Mouse (Mus musculus) heart, embryonic 11.5 days (tissue): ENCODE results near the gene Atg2a. TPM values are rescaled to one million over a fixed set of nuclear protein-coding genes. Genes with fewer than 3 reads are reported as not detected.

Experiments used
- ATAC-seq: fragments of 200-750 bp; cut with Nextera tagmentation; replicated peaks from 2 replicates; pipeline ENCODE4 v1.8.0; 2017; ENCODE audit warnings: moderate library complexity; ENCODE audit not compliant: insufficient number of reproducible peaks, low FRiP score, low TSS enrichment
- H3K27ac ChIP-seq: fragments of 300-500 bp; sonication (generic); 2 replicates; pipeline ENCODE4 v1.5.1; 2014; ENCODE audit warnings: mild to moderate bottlenecking, low read depth, low read length
- H3K27me3 ChIP-seq: fragments of 300-500 bp; sonication (generic); 2 replicates; pipeline ENCODE4 v1.6.1; 2014; ENCODE audit warnings: mild to moderate bottlenecking, low read length, mixed read lengths; ENCODE audit not compliant: control insufficient read depth, insufficient read depth
- H3K36me3 ChIP-seq: fragments of 300-500 bp; sonication (generic); 2 replicates; pipeline ENCODE4 v1.6.1; 2014; ENCODE audit warnings: mild to moderate bottlenecking, low read length, moderate library complexity, mixed read lengths; ENCODE audit not compliant: control insufficient read depth, insufficient read depth
- H3K4me1 ChIP-seq: fragments of 300-500 bp; sonication (generic); 2 replicates; pipeline ENCODE4 v1.6.1; 2014; ENCODE audit warnings: low read length; ENCODE audit not compliant: control insufficient read depth, insufficient read depth
- H3K4me2 ChIP-seq: fragments of 300-500 bp; sonication (generic); 2 replicates; pipeline ENCODE4 v1.6.1; 2014; ENCODE audit warnings: mild to moderate bottlenecking, moderate library complexity
- H3K4me3 ChIP-seq: fragments of 300-500 bp; sonication (generic); 2 replicates; pipeline ENCODE4 v1.5.1; 2014; ENCODE audit warnings: low read depth, low read length
- H3K9ac ChIP-seq: fragments of 300-500 bp; sonication (generic); 2 replicates; pipeline ENCODE4 v1.6.1; 2014; ENCODE audit warnings: mild to moderate bottlenecking, low read depth, low read length, moderate library complexity
- H3K9me3 ChIP-seq: fragments of 300-500 bp; sonication (generic); replicated peaks from 2 replicates; pipeline ENCODE4 v1.6.1; 2016; ENCODE audit warnings: low read length; ENCODE audit not compliant: control insufficient read depth
- WGBS: fragments of 180-500 bp; shearing (Covaris S2); extraction: QIAGEN DNeasy Blood & Tissue Kit; methylation state at CpG from one replicate; pipeline ENCODE4 v1.1.7; 2014; ENCODE audit not compliant: insufficient replicate concordance; 5-methylcytosine and 5-hydroxymethylcytosine counted together
- polyA plus RNA-seq: library from polyadenylated mRNA; unstranded; fragments of >200 nt; fragmentation: Nextera tagmentation; extraction: Ambion mirVana; gene quantifications from 2 replicates; pipeline ENCODE4 v1.2.1, GENCODE M21; 2014

Gene Atg2a
- polyA plus RNA-seq, 1 experiment from 2014 or later, result 6.1 TPM

GRCm38 (mm10) chr19:6275740-6276389 is 34.4 kb downstream of the Atg2a start:
- no peaks in the 10 kb centered on the region for H3K36me3 ChIP-seq
- no peaks in the 10 kb centered on the region for H3K9me3 ChIP-seq
- no peaks in the 10 kb centered on the region for H3K27me3 ChIP-seq
- WGBS, result 9% methylated on average over 15 of the region's 15 CpGs
- peak overlapping the region; percentile 60 for H3K27ac ChIP-seq
- H3K4me1 ChIP-seq, result peaks cover 34% of the 10 kb centered on the region
- H3K4me3 ChIP-seq, result peak overlapping the region; percentile 97
- H3K4me2 ChIP-seq, result peak overlapping the region; percentile 92
- no peak for ATAC-seq
- H3K9ac ChIP-seq, result peak overlapping the region; percentile 76

- no peaks in the 10 kb centered on the region for H3K9me3 ChIP-seq
- H3K4me2 ChIP-seq, result peak within 1 kb of the TSS; percentile 92
- H3K36me3 ChIP-seq, result peaks cover 5% of the 10 kb centered on the region
- H3K4me3 ChIP-seq, result peak within 1 kb of the TSS; percentile 97
- peak within 1 kb of the TSS; percentile 83 for H3K27ac ChIP-seq
- H3K9ac ChIP-seq, result peak within 1 kb of the TSS; percentile 90
- H3K4me1 ChIP-seq, result peaks cover 43% of the 10 kb centered on the region
- H3K27me3 ChIP-seq, result no peaks in the 10 kb centered on the region
- peak; percentile 89 for ATAC-seq
- under 1% methylated on average over 105 of the region's 106 CpGs for WGBS
Observed at GRCm38 (mm10) chr19:6276426-6277421, 35.3 kb downstream of the Atg2a start, which contains the start of gene Ehd1. Ehd1 (plus strand) TSS chr19:6276725.

- H3K9me3 ChIP-seq, result no peaks in the 10 kb centered on the region
- peaks cover 44% of the 10 kb centered on the region for H3K4me1 ChIP-seq
- peak overlapping the region; percentile 83 for H3K27ac ChIP-seq
- H3K4me3 ChIP-seq, result peak overlapping the region; percentile 97
- no peaks in the 10 kb centered on the region for H3K27me3 ChIP-seq
- H3K36me3 ChIP-seq, result peaks cover 13% of the 10 kb centered on the region
- ATAC-seq, result peak; percentile 40
- peak overlapping the region; percentile 92 for H3K4me2 ChIP-seq
- WGBS, result 3% methylated on average over 10 of the region's 10 CpGs
- peak overlapping the region; percentile 90 for H3K9ac ChIP-seq
Observed at GRCm38 (mm10) chr19:6277661-6278438, 36.4 kb downstream of the Atg2a start.

GRCm38 (mm10) chr19:6278439-6279073 is 37.1 kb downstream of the Atg2a start:
- H3K27ac ChIP-seq, result peak overlapping the region; percentile 83
- H3K4me3 ChIP-seq, result peak overlapping the region; percentile 97
- peaks cover 16% of the 10 kb centered on the region for H3K36me3 ChIP-seq
- H3K4me1 ChIP-seq, result peaks cover 50% of the 10 kb centered on the region
- WGBS, result 23% methylated on average over 6 of the region's 6 CpGs
- peak overlapping the region; percentile 90 for H3K9ac ChIP-seq
- no peaks in the 10 kb centered on the region for H3K9me3 ChIP-seq
- no peak for ATAC-seq
- peak overlapping the region; percentile 92 for H3K4me2 ChIP-seq
- no peaks in the 10 kb centered on the region for H3K27me3 ChIP-seq

- H3K9me3 ChIP-seq, result no peaks in the 10 kb centered on the region
- H3K9ac ChIP-seq, result peak overlapping the region; percentile 90
- peak overlapping the region; percentile 83 for H3K27ac ChIP-seq
- peaks cover 16% of the 10 kb centered on the region for H3K36me3 ChIP-seq
- peak overlapping the region; percentile 97 for H3K4me3 ChIP-seq
- no peaks in the 10 kb centered on the region for H3K27me3 ChIP-seq
- peak overlapping the region; percentile 92 for H3K4me2 ChIP-seq
- 76% methylated on average over 6 of the region's 6 CpGs for WGBS
- no peak for ATAC-seq
- H3K4me1 ChIP-seq, result peaks cover 61% of the 10 kb centered on the region
Observed at GRCm38 (mm10) chr19:6279481-6280144, 38.1 kb downstream of the Atg2a start.

GRCm38 (mm10) chr19:6280554-6280953 is 39.1 kb downstream of the Atg2a start:
- Histone ChIP-seq H3K4me3 (0 out of 2 replicates have a peak overlapping the region, but pooled peaks have one; percentile 97), H3K4me2 (peak overlapping the region; percentile 92), H3K9me3 (no peaks in the 10 kb centered on the region), H3K27me3 (no peaks in the 10 kb centered on the region), H3K4me1 (peaks cover 70% of the 10 kb centered on the region), H3K9ac (no peak overlapping the region; the same call in 1 of the 2 replicates), H3K27ac (no peak overlapping the region), H3K36me3 (peaks cover 16% of the 10 kb centered on the region)
- ATAC-seq, result no peak
- WGBS, result 89% methylated on average over 7 of the region's 7 CpGs

GRCm38 (mm10) chr19:6281122-6282020 is 39.9 kb downstream of the Atg2a start:
- Histone ChIP-seq H3K9ac (0 out of 2 replicates have a peak overlapping the region, but pooled peaks have one; percentile 35), H3K36me3 (peaks cover 16% of the 10 kb centered on the region), H3K27me3 (no peaks in the 10 kb centered on the region), H3K4me2 (peak overlapping the region; percentile 92), H3K27ac (no peak overlapping the region), H3K4me1 (peaks cover 75% of the 10 kb centered on the region), H3K9me3 (no peaks in the 10 kb centered on the region), H3K4me3 (no peak overlapping the region)
- no peak for ATAC-seq
- 72% methylated on average over 14 of the region's 14 CpGs for WGBS
